Mouse (Mus musculus): ENCODE measurements around the gene Icam1. TPM values are rescaled to one million over a fixed set of nuclear protein-coding genes. Genes with fewer than 3 reads are reported as not detected.
A peak's percentile ranks its signal among the peaks of the same experiment; 100 is the strongest.
"Not testable (repeated sequence)": the region's sequence is repeated elsewhere in the genome, so short reads cannot be mapped to it uniquely, and the experiment has no call there.

The Icam1 gene
- polyA plus RNA-seq, 1 experiment from 2014 or later = 5.5 TPM

DNA sequence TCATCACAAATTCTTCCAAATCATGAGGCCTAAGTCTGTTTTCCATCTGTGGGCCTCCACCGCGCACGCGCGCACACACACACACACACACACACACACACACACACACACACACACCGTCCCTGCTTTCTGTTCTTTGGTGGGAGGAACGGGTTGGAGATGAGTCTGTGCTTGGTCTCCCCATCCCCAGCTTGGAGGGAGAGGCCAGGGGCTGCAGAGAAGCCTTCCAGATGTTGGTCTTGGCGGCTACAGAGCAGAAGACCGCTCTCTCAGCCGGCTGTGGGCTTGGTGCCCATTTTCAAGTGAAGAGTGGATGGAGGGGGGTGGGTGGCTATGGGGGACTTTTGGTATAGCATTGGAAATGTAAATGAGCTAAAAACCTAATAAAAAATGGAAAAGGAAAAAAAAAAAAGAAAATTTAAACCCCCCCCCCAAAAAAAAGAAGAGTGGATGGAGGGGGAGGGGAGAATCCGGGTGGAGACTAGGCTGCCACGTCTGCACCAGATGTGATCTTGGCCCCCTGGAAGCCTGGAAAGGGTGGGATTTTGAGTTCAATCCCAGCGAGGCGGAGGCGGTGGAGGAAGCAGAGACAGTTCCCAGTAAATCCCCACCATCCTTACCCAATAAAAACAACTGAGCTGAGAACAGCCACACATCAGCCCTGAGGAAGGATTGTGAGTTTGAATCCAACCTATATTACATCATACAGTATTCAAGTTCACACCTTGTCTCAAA is 28.7 kb upstream of the Icam1 start:
- Histone ChIP-seq H3K9ac (ENCODE audit: low read length) (no peak overlapping the region), H3K36me3 (ENCODE audit: control insufficient read depth, insufficient read depth, low read length) (no peaks in the 10 kb centered on the region), H3K9me3 (ENCODE audit: control insufficient read depth, low read length) (no peaks in the 10 kb centered on the region), H3K27ac (replicated peaks; ENCODE audit: low read depth, low read length) (no peak overlapping the region), H3K4me3 (ENCODE audit: low read depth, low read length) (no peak overlapping the region), H3K27me3 (ENCODE audit: control insufficient read depth, insufficient read depth, low read length) (no peaks in the 10 kb centered on the region), H3K4me2 (ENCODE audit: low read depth, severe bottlenecking) (no peak overlapping the region), H3K4me1 (ENCODE audit: control insufficient read depth, insufficient read depth, low read length) (no peaks in the 10 kb centered on the region)
- 59% methylated on average over 15 of the region's 15 CpGs for WGBS
- DNase-seq (ENCODE audit: low spot score) (no peak), ATAC-seq (ENCODE audit: insufficient number of reproducible peaks, low FRiP score, low TSS enrichment, low read depth) (no peak)

DNA sequence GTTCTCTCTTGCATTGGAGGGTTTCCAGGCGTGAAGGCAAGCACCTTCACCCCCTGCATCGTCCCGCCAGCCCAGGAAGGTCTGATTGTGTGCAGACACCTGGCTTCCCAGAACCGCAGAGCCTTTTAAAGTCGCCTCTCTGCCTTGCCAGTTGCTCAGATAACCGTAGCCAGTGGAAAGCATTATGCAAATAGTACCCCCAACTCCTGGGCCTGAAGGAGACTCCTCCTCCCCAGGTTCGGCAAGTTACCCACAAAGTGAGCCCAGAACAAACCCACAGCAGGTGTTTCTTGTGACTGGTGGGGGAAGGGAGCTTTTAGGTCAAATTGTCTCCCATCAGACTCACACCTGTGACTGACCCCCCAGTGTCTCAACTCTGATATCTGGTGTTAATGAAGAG is 27.8 kb upstream of the Icam1 start:
- no peak for DNase-seq (ENCODE audit: low spot score)
- no peaks in the 10 kb centered on the region for H3K4me1 ChIP-seq (ENCODE audit: control insufficient read depth, insufficient read depth, low read length)
- WGBS = 20% methylated on average over 7 of the region's 7 CpGs
- H3K27ac ChIP-seq (replicated peaks; ENCODE audit: low read depth, low read length) = no peak overlapping the region
- no peaks in the 10 kb centered on the region for H3K27me3 ChIP-seq (ENCODE audit: control insufficient read depth, insufficient read depth, low read length)
- no peak for ATAC-seq (ENCODE audit: insufficient number of reproducible peaks, low FRiP score, low TSS enrichment, low read depth)
- no peaks in the 10 kb centered on the region for H3K9me3 ChIP-seq (ENCODE audit: control insufficient read depth, low read length)
- no peak overlapping the region for H3K9ac ChIP-seq (ENCODE audit: low read length)
- no peaks in the 10 kb centered on the region for H3K36me3 ChIP-seq (ENCODE audit: control insufficient read depth, insufficient read depth, low read length)
- H3K4me2 ChIP-seq (ENCODE audit: low read depth, severe bottlenecking) = no peak overlapping the region
- no peak overlapping the region for H3K4me3 ChIP-seq (ENCODE audit: low read depth, low read length)

- no peaks in the 10 kb centered on the region for H3K27me3 ChIP-seq (ENCODE audit: control insufficient read depth, insufficient read depth, low read length)
- peak overlapping the region; percentile 14; the same call in 1 of the 2 replicates for H3K9ac ChIP-seq (ENCODE audit: low read length)
- H3K9me3 ChIP-seq (ENCODE audit: control insufficient read depth, low read length) = no peaks in the 10 kb centered on the region
- H3K4me3 ChIP-seq (ENCODE audit: low read depth, low read length) = no peak overlapping the region
- WGBS = 4% methylated on average over 10 of the region's 10 CpGs
- H3K36me3 ChIP-seq (ENCODE audit: control insufficient read depth, insufficient read depth, low read length) = no peaks in the 10 kb centered on the region
- H3K27ac ChIP-seq (replicated peaks; ENCODE audit: low read depth, low read length) = 0 out of 2 replicates have a peak overlapping the region, but pooled peaks have one; percentile 5
- 0 out of 2 replicates have a peak, but pooled peaks have one; percentile 42 for ATAC-seq (ENCODE audit: insufficient number of reproducible peaks, low FRiP score, low TSS enrichment, low read depth)
- peak overlapping the region; percentile 15; the same call in 1 of the 2 replicates for H3K4me2 ChIP-seq (ENCODE audit: low read depth, severe bottlenecking)
- H3K4me1 ChIP-seq (ENCODE audit: control insufficient read depth, insufficient read depth, low read length) = no peaks in the 10 kb centered on the region
- DNase-seq (ENCODE audit: low spot score) = peak; percentile 74
These were observed 24.9 kb upstream of the Icam1 start for GRCm38 (mm10) chr9:20990861-20991260.

- H3K9me3 ChIP-seq (ENCODE audit: control insufficient read depth, low read length) = no peaks in the 10 kb centered on the region
- WGBS = 84% methylated on average over 4 of the region's 4 CpGs
- H3K4me2 ChIP-seq (ENCODE audit: low read depth, severe bottlenecking) = no peak overlapping the region
- H3K27me3 ChIP-seq (ENCODE audit: control insufficient read depth, insufficient read depth, low read length) = no peaks in the 10 kb centered on the region
- no peak for DNase-seq (ENCODE audit: low spot score)
- H3K4me1 ChIP-seq (ENCODE audit: control insufficient read depth, insufficient read depth, low read length) = no peaks in the 10 kb centered on the region
- H3K9ac ChIP-seq (ENCODE audit: low read length) = no peak overlapping the region
- H3K4me3 ChIP-seq (ENCODE audit: low read depth, low read length) = no peak overlapping the region
- no peaks in the 10 kb centered on the region for H3K36me3 ChIP-seq (ENCODE audit: control insufficient read depth, insufficient read depth, low read length)
- H3K27ac ChIP-seq (replicated peaks; ENCODE audit: low read depth, low read length) = no peak overlapping the region
- ATAC-seq (ENCODE audit: insufficient number of reproducible peaks, low FRiP score, low TSS enrichment, low read depth) = no peak
These were observed 24.2 kb upstream of the Icam1 start for GRCm38 (mm10) chr9:20991587-20991986.

DNA sequence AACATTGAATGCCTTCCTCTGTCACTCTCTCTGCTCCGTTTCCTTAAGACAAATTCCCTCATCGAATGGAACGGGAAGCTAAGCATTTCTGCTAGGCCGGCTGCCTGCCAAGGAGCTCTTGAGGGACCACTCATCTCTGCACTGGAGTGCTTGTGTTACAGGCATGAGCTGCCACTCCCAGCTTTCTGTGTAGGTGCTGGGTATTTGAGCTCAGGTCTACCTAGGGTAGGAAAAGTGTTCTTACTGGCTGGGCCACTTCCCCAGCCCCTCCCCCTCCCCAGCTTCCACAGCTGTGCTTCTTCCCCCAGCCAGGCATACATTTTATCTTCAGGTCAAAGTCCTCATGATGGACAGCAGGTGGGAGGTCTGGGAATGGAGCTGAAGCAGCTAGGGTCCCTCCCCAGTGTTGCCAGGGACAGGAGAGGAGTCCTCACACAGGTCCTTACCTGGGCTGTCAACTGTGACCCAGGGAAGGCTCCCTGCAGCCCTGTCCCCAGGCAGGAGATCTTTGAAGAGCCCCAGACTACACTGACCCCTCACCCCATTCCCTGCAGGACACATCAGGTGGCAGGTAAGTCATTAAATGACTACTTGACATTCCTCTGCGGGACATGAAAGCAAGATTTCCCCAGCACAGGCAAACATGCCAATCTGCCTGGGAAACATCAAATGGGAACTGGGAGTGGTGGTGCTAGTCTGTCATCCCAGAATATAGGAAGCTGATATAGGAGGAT is 22.5 kb upstream of the Icam1 start:
- no peak overlapping the region for H3K9ac ChIP-seq (ENCODE audit: low read length)
- no peak overlapping the region for H3K4me2 ChIP-seq (ENCODE audit: low read depth, severe bottlenecking)
- H3K4me3 ChIP-seq (ENCODE audit: low read depth, low read length) = no peak overlapping the region
- H3K9me3 ChIP-seq (ENCODE audit: control insufficient read depth, low read length) = no peaks in the 10 kb centered on the region
- H3K36me3 ChIP-seq (ENCODE audit: control insufficient read depth, insufficient read depth, low read length) = no peaks in the 10 kb centered on the region
- H3K27me3 ChIP-seq (ENCODE audit: control insufficient read depth, insufficient read depth, low read length) = no peaks in the 10 kb centered on the region
- WGBS = 53% methylated on average over 5 of the region's 5 CpGs
- DNase-seq (ENCODE audit: low spot score) = no peak
- H3K27ac ChIP-seq (replicated peaks; ENCODE audit: low read depth, low read length) = no peak overlapping the region
- ATAC-seq (ENCODE audit: insufficient number of reproducible peaks, low FRiP score, low TSS enrichment, low read depth) = no peak
- no peaks in the 10 kb centered on the region for H3K4me1 ChIP-seq (ENCODE audit: control insufficient read depth, insufficient read depth, low read length)

DNA sequence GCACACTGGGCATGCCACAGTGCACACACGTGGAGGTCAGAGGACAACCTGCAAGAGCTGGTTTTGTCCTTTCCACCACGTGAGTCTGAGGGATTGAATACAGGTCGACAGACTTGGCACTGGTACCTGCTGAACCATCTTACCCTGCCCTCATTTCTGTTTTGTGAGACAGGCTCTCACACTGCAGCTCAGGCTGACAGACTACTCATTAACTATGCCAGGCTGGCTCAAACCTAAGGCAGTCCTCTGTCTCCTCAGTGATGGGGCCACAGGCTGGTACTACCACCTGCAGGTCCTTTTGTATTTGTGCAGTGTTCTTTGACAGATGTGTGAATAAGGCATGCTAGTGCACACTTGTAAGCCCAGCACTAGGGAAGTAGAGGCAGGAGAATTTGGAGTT is 20.7 kb upstream of the Icam1 start:
- ATAC-seq (ENCODE audit: insufficient number of reproducible peaks, low FRiP score, low TSS enrichment, low read depth) (no peak), DNase-seq (ENCODE audit: low spot score) (no peak)
- H3K9me3 ChIP-seq (ENCODE audit: control insufficient read depth, low read length) = no peaks in the 10 kb centered on the region
- no peaks in the 10 kb centered on the region for H3K36me3 ChIP-seq (ENCODE audit: control insufficient read depth, insufficient read depth, low read length)
- no peaks in the 10 kb centered on the region for H3K27me3 ChIP-seq (ENCODE audit: control insufficient read depth, insufficient read depth, low read length)
- 73% methylated on average over 3 of the region's 3 CpGs for WGBS
- no peak overlapping the region for H3K4me3 ChIP-seq (ENCODE audit: low read depth, low read length)
- H3K4me1 ChIP-seq (ENCODE audit: control insufficient read depth, insufficient read depth, low read length) = no peaks in the 10 kb centered on the region
- no peak overlapping the region for H3K4me2 ChIP-seq (ENCODE audit: low read depth, severe bottlenecking)
- H3K9ac ChIP-seq (ENCODE audit: low read length) = no peak overlapping the region
- no peak overlapping the region for H3K27ac ChIP-seq (replicated peaks; ENCODE audit: low read depth, low read length)

DNA sequence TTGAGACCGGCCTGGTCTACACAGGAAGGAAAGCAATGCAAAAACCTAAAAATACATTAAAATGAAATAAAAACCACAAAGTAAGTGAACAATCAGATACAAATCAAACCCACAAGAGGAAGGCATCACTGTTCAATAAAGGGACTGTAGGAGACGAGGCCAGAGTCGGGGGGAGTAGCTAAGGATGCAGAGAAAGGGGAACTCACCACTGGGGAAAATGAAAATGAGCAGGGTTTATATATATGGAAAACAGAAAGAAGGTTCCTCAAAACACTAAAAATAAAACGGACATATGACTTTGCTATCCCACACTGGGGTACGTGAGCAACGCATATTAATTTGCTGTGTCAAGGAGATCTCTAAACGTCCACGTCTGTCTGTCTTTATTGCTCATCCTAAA is 18.7 kb upstream of the Icam1 start:
- Histone ChIP-seq H3K4me3 (ENCODE audit: low read depth, low read length) (no peak overlapping the region), H3K27me3 (ENCODE audit: control insufficient read depth, insufficient read depth, low read length) (no peaks in the 10 kb centered on the region), H3K4me2 (ENCODE audit: low read depth, severe bottlenecking) (no peak overlapping the region), H3K9ac (ENCODE audit: low read length) (no peak overlapping the region), H3K36me3 (ENCODE audit: control insufficient read depth, insufficient read depth, low read length) (no peaks in the 10 kb centered on the region), H3K27ac (replicated peaks; ENCODE audit: low read depth, low read length) (no peak overlapping the region), H3K4me1 (ENCODE audit: control insufficient read depth, insufficient read depth, low read length) (no peaks in the 10 kb centered on the region), H3K9me3 (ENCODE audit: control insufficient read depth, low read length) (no peaks in the 10 kb centered on the region)
- ATAC-seq (ENCODE audit: insufficient number of reproducible peaks, low FRiP score, low TSS enrichment, low read depth) (no peak), DNase-seq (ENCODE audit: low spot score) (no peak)
- 90% methylated on average over 8 of the region's 8 CpGs for WGBS

DNA sequence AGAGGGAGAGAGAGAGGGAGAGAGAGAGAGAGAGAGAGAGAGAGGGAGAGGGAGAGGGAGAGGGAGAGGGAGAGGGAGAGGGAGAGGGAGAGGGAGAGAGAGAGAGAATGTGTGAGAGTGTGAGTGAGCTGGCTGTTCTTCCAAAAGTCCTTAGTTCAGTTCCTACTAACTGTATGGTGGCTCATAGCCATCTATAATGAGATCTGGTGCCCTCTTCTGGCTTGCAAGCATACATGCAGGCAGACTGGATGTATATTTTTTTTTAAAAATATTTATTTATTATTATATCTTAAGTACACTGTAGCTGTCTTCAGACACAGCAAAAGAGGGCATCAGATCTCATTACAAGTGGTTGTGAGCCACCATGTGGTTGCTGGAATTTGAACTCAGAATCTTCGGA is 17.4 kb upstream of the Icam1 start:
- H3K9me3 ChIP-seq (ENCODE audit: control insufficient read depth, low read length); H3K4me1 ChIP-seq (ENCODE audit: control insufficient read depth, insufficient read depth, low read length): not testable (repeated sequence)

More for the DNA sequence above, 17.4 kb upstream of the Icam1 start:
- DNase-seq (ENCODE audit: low spot score); H3K27me3 ChIP-seq (ENCODE audit: control insufficient read depth, insufficient read depth, low read length); H3K4me2 ChIP-seq (ENCODE audit: low read depth, severe bottlenecking); ATAC-seq (ENCODE audit: insufficient number of reproducible peaks, low FRiP score, low TSS enrichment, low read depth); H3K36me3 ChIP-seq (ENCODE audit: control insufficient read depth, insufficient read depth, low read length); H3K9ac ChIP-seq (ENCODE audit: low read length); H3K27ac ChIP-seq (replicated peaks; ENCODE audit: low read depth, low read length); H3K4me3 ChIP-seq (ENCODE audit: low read depth, low read length): not testable (repeated sequence)
- WGBS = 75% methylated on average over 1 of the region's 1 CpGs

All from limb, embryonic 11.5 days (tissue).